Mouse (Mus musculus) hindbrain, embryonic 15.5 days (tissue): ENCODE results near the gene Atr. TPM values are rescaled to one million over a fixed set of nuclear protein-coding genes. Genes with fewer than 3 reads are reported as not detected.

ENCODE experiments used
- ATAC-seq: fragments of 200-750 bp; cut with Nextera tagmentation; 2 replicates; pipeline ENCODE4 v1.8.0; 2017; ENCODE audit warnings: low read depth, moderate number of reproducible peaks, moderate TSS enrichment; ENCODE audit not compliant: low FRiP score
- H3K27ac ChIP-seq: fragments of 300-500 bp; sonication (generic); replicated peaks from 2 replicates; pipeline ENCODE4 v1.5.1; 2015; ENCODE audit warnings: mild to moderate bottlenecking, inconsistent platforms
- H3K27me3 ChIP-seq: fragments of 300-500 bp; sonication (generic); 2 replicates; pipeline ENCODE4 v1.6.1; 2015; ENCODE audit warnings: control low read depth, inconsistent platforms
- H3K36me3 ChIP-seq: fragments of 300-500 bp; sonication (generic); 2 replicates; pipeline ENCODE4 v1.6.1; 2015; ENCODE audit warnings: control low read depth, inconsistent platforms
- H3K4me1 ChIP-seq: fragments of 300-500 bp; sonication (generic); replicated peaks from 2 replicates; pipeline ENCODE4 v1.6.1; 2015; ENCODE audit warnings: control low read depth, inconsistent platforms
- H3K4me2 ChIP-seq: fragments of 300-500 bp; sonication (generic); 2 replicates; pipeline ENCODE4 v1.6.1; 2015; ENCODE audit warnings: moderate library complexity, mild to moderate bottlenecking, inconsistent platforms
- H3K4me3 ChIP-seq: fragments of 300-500 bp; sonication (generic); 2 replicates; pipeline ENCODE4 v1.5.1; 2015; ENCODE audit warnings: mild to moderate bottlenecking, inconsistent platforms
- H3K9ac ChIP-seq: fragments of 300-500 bp; sonication (generic); 2 replicates; pipeline ENCODE4 v1.6.1; 2015; ENCODE audit warnings: inconsistent platforms
- H3K9me3 ChIP-seq: fragments of 300-500 bp; sonication (generic); 2 replicates; pipeline ENCODE4 v1.6.1; 2016; ENCODE audit warnings: control low read depth, inconsistent platforms
- WGBS: fragments of 180-500 bp; shearing (Covaris S2); methylation state at CpG from one replicate; pipeline ENCODE4 v1.1.7; 2015; 5-methylcytosine and 5-hydroxymethylcytosine counted together
- polyA plus RNA-seq: library from polyadenylated mRNA; unstranded; fragments of >200 nt; fragmentation: Nextera tagmentation; extraction: Ambion mirVana; gene quantifications from 2 replicates; pipeline ENCODE4 v1.2.1, GENCODE M21; 2015

The Atr gene
- polyA plus RNA-seq, 1 experiment from 2014 or later: 10.1 TPM

- Histone ChIP-seq H3K4me2 (peak within 1 kb of the TSS; percentile 93), H3K9ac (peak within 1 kb of the TSS; percentile 57), H3K27me3 (peaks cover 14% of the 10 kb centered on the region), H3K36me3 (no peaks in the 10 kb centered on the region), H3K27ac (no peak within 1 kb of the TSS), H3K4me3 (peak within 1 kb of the TSS; percentile 64), H3K4me1 (peaks cover 9% of the 10 kb centered on the region; the same call in 1 of the 2 replicates), H3K9me3 (no peaks in the 10 kb centered on the region)
- WGBS: 1% methylated on average over 44 of the region's 46 CpGs
- ATAC-seq: peak; percentile 95
Observed at GRCm38 (mm10) chr9:95844825-95845460, 12.5 kb upstream of the Atr start, which contains the start of gene Pls1. Gene Pls1 (minus strand): TSS chr9:95845311.

- H3K4me3 ChIP-seq: peak overlapping the region; percentile 64
- peaks cover 9% of the 10 kb centered on the region; the same call in 1 of the 2 replicates for H3K4me1 ChIP-seq
- H3K9ac ChIP-seq: peak overlapping the region; percentile 57; the same call in 1 of the 2 replicates
- ATAC-seq: no peak
- WGBS: 80% methylated on average over 4 of the region's 4 CpGs
- peak overlapping the region; percentile 93 for H3K4me2 ChIP-seq
- H3K27ac ChIP-seq: no peak overlapping the region
- H3K27me3 ChIP-seq: peaks cover 14% of the 10 kb centered on the region
- no peaks in the 10 kb centered on the region for H3K9me3 ChIP-seq
- no peaks in the 10 kb centered on the region for H3K36me3 ChIP-seq
Observed at GRCm38 (mm10) chr9:95845711-95846110, 11.7 kb upstream of the Atr start.

- H3K9ac ChIP-seq: no peak overlapping the region
- H3K27ac ChIP-seq: no peak overlapping the region
- 62% methylated on average over 11 of the region's 11 CpGs for WGBS
Observed at GRCm38 (mm10) chr9:95851671-95852070, 5.7 kb upstream of the Atr start.

GRCm38 (mm10) chr9:95852896-95853295, 4.5 kb upstream of the Atr start:
- Histone ChIP-seq H3K27me3 (no peaks in the 10 kb centered on the region), H3K9me3 (no peaks in the 10 kb centered on the region), H3K36me3 (no peaks in the 10 kb centered on the region), H3K4me1 (0 out of 2 replicates have a peak, but pooled peaks cover 4% of the 10 kb centered on the region), H3K4me2 (no peak overlapping the region), H3K27ac (no peak overlapping the region), H3K4me3 (no peak overlapping the region), H3K9ac (no peak overlapping the region)
- WGBS: 20% methylated on average over 4 of the region's 4 CpGs
- peak; percentile 27 for ATAC-seq

More at GRCm38 (mm10) chr9:95851671-95852070, 5.7 kb upstream of the Atr start:
- Histone ChIP-seq H3K4me2 (no peak overlapping the region), H3K27me3 (no peaks in the 10 kb centered on the region), H3K9me3 (no peaks in the 10 kb centered on the region), H3K36me3 (no peaks in the 10 kb centered on the region), H3K4me1 (no peaks in the 10 kb centered on the region), H3K4me3 (no peak overlapping the region)
- ATAC-seq: no peak

GRCm38 (mm10) chr9:95854891-95855290, 2.5 kb upstream of the Atr start:
- no peak for ATAC-seq
- Histone ChIP-seq H3K36me3 (no peaks in the 10 kb centered on the region), H3K4me1 (peaks cover 9% of the 10 kb centered on the region; the same call in 1 of the 2 replicates), H3K9ac (no peak overlapping the region), H3K27me3 (no peaks in the 10 kb centered on the region), H3K4me3 (no peak overlapping the region), H3K4me2 (no peak overlapping the region), H3K9me3 (no peaks in the 10 kb centered on the region), H3K27ac (no peak overlapping the region)
- 61% methylated on average over 2 of the region's 2 CpGs for WGBS

GRCm38 (mm10) chr9:95856004-95856403, 1.4 kb upstream of the Atr start:
- Histone ChIP-seq H3K4me1 (peaks cover 9% of the 10 kb centered on the region; the same call in 1 of the 2 replicates), H3K36me3 (no peaks in the 10 kb centered on the region), H3K4me2 (no peak overlapping the region), H3K27me3 (no peaks in the 10 kb centered on the region), H3K9ac (no peak overlapping the region), H3K4me3 (no peak overlapping the region), H3K27ac (no peak overlapping the region), H3K9me3 (no peaks in the 10 kb centered on the region)
- no peak for ATAC-seq
- 94% methylated on average over 4 of the region's 4 CpGs for WGBS

GRCm38 (mm10) chr9:95858027-95858570, 702 bp downstream of the Atr start:
- WGBS: under 1% methylated on average over 31 of the region's 31 CpGs
- no peaks in the 10 kb centered on the region for H3K36me3 ChIP-seq
- H3K4me3 ChIP-seq: peak overlapping the region; percentile 75
- H3K9ac ChIP-seq: peak overlapping the region; percentile 64
- H3K27ac ChIP-seq: peak overlapping the region; percentile 76
- H3K9me3 ChIP-seq: no peaks in the 10 kb centered on the region
- H3K27me3 ChIP-seq: no peaks in the 10 kb centered on the region
- ATAC-seq: peak; percentile 52
- peak overlapping the region; percentile 66 for H3K4me2 ChIP-seq
- H3K4me1 ChIP-seq: peaks cover 9% of the 10 kb centered on the region; the same call in 1 of the 2 replicates

- no peak for ATAC-seq
- H3K4me3 ChIP-seq: no peak overlapping the region
- H3K36me3 ChIP-seq: peaks cover 26% of the 10 kb centered on the region
- no peaks in the 10 kb centered on the region for H3K9me3 ChIP-seq
- WGBS: 95% methylated on average over 5 of the region's 5 CpGs
- H3K4me1 ChIP-seq: no peaks in the 10 kb centered on the region
- H3K27ac ChIP-seq: no peak overlapping the region
- no peak overlapping the region for H3K9ac ChIP-seq
- no peak overlapping the region for H3K4me2 ChIP-seq
- H3K27me3 ChIP-seq: no peaks in the 10 kb centered on the region
Observed at GRCm38 (mm10) chr9:95878246-95878645, 20.8 kb downstream of the Atr start.

GRCm38 (mm10) chr9:95882751-95883150, 25.4 kb downstream of the Atr start:
- no peaks in the 10 kb centered on the region for H3K9me3 ChIP-seq
- no peak overlapping the region for H3K9ac ChIP-seq
- no peak overlapping the region for H3K4me3 ChIP-seq
- no peak overlapping the region for H3K27ac ChIP-seq
- H3K36me3 ChIP-seq: peaks cover 35% of the 10 kb centered on the region
- H3K4me1 ChIP-seq: no peaks in the 10 kb centered on the region
- H3K4me2 ChIP-seq: no peak overlapping the region
- no peaks in the 10 kb centered on the region for H3K27me3 ChIP-seq
- no peak for ATAC-seq
- 88% methylated on average over 2 of the region's 2 CpGs for WGBS

GRCm38 (mm10) chr9:95897392-95897791, 40.0 kb downstream of the Atr start:
- peaks cover 39% of the 10 kb centered on the region for H3K36me3 ChIP-seq
- no peak overlapping the region for H3K9ac ChIP-seq
- no peaks in the 10 kb centered on the region for H3K9me3 ChIP-seq
- no peak overlapping the region for H3K4me2 ChIP-seq
- no peak overlapping the region for H3K27ac ChIP-seq
- H3K4me3 ChIP-seq: no peak overlapping the region
- no peaks in the 10 kb centered on the region for H3K4me1 ChIP-seq
- no peaks in the 10 kb centered on the region for H3K27me3 ChIP-seq
- 82% methylated on average over 5 of the region's 5 CpGs for WGBS
- no peak for ATAC-seq

GRCm38 (mm10) chr9:95932855-95933254, 75.5 kb downstream of the Atr start:
- Histone ChIP-seq H3K27ac (no peak overlapping the region), H3K27me3 (no peaks in the 10 kb centered on the region), H3K4me3 (no peak overlapping the region), H3K4me2 (no peak overlapping the region), H3K4me1 (no peaks in the 10 kb centered on the region), H3K9me3 (no peaks in the 10 kb centered on the region), H3K36me3 (peaks cover 18% of the 10 kb centered on the region), H3K9ac (no peak overlapping the region)
- no peak for ATAC-seq

- Histone ChIP-seq H3K27ac (no peak overlapping the region), H3K9me3 (no peaks in the 10 kb centered on the region), H3K9ac (no peak overlapping the region), H3K36me3 (0 out of 2 replicates have a peak, but pooled peaks cover 9% of the 10 kb centered on the region), H3K4me3 (no peak overlapping the region), H3K4me2 (peak overlapping the region; percentile 79), H3K27me3 (no peaks in the 10 kb centered on the region), H3K4me1 (peaks cover 10% of the 10 kb centered on the region; the same call in 1 of the 2 replicates)
- WGBS: 78% methylated on average over 4 of the region's 4 CpGs
- ATAC-seq: no peak
Observed at GRCm38 (mm10) chr9:95953658-95954057, 96.3 kb downstream of the Atr start.
